Mouse (Mus musculus) thymus, adult 18-20 months (tissue): ENCODE data around the gene Tex264.
A peak's percentile ranks its signal among the peaks of the same experiment; 100 is the strongest.

Experiments
- DNase-seq, 2 experiments: peaks; one replicate each; pipeline ENCODE4 v3.0.0; 2022; ENCODE audit warnings: mixed read lengths in 2 of 2

Tex264 gene

GRCm38 (mm10) chr9:106685249-106686101 lies at the start of gene Tex264:
Tex264 (minus strand) TSS chr9:106685927.
- DNase-seq: peak; percentile 82 to 85

- no peak for DNase-seq
Observed at GRCm38 (mm10) chr9:106733690-106734089, 48.0 kb upstream of the Tex264 start.

DNA sequence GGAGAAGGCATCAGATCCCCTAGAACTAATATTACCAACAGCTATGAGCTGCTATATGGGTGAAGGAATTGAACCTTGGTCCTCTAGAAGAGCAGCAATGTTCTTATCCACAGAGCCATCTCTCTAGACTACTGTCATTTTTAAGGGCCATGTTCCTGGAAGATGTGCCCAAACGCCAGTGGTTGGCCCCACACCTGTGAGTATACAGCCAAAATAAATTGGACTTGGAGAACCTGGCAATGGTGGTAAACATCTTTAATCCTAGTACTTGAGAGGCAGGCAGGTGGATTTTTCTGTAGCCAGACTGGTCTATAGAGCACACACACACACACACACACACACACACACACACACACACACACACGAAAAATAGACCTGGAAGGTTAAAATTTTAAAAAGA lies 43.7 kb upstream of the Tex264 start:
- DNase-seq: no peak

DNA sequence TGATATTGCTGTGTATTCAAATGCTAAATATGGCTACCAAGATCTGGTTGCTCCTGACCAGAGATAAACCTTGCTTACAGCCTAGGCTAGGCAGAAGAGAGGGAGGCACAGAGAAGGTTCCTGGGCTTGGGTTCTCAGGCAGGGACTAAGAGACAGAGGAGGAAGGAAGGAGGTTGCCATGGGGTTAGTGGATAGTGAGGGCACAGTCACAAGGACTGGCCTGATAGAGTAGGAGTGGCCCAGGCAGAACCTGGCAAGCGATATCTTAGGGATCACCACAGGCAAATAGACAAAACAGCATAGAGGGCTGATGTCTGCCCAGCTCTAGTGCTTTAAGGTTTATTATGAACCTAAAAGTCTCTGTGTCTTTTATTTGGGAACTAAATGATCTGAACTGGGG lies 41.2 kb upstream of the Tex264 start:
- no peak for DNase-seq

DNA sequence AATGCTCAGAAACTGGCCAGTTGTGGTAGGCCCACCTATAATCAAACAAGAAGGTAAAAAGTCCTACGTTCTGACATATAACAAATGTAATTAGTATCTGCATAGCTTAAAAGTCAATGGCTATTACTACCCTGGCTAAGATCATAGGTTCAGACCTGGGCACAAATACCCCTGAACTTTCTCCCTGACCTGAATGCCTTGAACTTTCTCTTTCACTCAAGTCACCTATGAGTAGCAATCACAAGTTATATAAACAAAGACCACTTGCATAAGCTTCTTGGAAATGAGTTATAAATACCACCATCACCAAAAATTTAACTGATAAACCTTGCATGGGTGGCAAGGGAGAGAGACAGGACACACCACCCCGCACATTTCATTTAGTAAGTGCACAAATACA lies 39.7 kb upstream of the Tex264 start:
- DNase-seq: no peak

GRCm38 (mm10) chr9:106724864-106725263 lies 39.1 kb upstream of the Tex264 start:
- DNase-seq: no peak

DNA sequence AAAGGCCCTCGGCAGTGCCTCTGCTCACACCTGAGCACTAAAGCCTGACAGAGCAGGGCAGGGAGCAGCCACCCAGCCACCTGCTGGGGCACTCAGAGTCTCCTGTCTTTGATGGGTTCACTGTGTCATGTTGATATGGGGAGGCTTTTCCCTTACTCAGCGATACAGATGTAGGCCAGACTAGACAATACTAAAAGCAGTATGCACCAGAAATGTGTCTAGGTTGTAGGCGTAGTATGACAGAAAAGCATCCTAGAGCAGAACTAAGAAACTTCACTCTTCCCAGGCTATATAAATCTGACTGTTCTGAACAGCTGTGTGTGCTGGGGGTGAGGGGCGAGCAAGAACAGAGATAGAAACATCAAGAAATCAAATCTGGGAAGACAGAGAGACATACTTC lies 31.0 kb upstream of the Tex264 start:
- DNase-seq: no peak

DNA sequence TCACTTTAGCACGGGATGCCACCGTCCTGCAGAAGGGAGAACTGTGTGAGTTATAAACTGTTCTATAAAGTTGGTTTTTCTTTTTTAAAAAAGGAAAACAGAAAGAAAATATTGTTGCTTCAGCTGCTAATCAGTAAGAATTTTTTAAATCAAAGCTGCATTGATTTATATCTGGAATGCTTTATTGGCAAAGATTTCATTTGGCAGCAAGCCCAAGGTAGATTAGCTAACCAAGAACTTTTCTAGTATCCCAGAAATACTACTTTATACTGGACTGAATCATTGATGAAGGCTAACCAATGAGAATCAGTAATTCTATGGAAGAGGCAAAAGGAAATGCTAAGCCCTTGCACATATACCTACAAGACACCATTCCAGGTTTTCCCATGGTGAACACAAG lies 30.5 kb upstream of the Tex264 start:
- DNase-seq: no peak

DNA sequence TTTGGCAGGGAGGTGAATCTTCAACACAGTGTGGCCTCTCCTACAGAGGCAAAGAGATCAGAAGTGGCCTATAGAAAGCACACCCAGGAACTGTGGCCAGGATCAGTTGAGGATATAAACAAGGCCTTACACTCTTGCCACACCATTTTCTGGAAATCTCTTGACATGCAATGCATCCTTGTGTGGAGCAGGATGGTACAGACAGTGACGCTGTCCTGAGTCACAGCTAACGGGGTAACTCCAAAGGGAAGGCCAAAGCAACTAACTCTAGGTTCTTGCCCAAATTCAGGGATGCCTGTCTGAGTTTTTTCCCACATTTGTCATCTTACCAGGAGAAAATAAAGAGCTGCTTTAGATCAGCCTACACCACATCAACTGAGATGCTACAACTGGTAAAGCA lies 26.7 kb upstream of the Tex264 start:
- DNase-seq: no peak

DNA sequence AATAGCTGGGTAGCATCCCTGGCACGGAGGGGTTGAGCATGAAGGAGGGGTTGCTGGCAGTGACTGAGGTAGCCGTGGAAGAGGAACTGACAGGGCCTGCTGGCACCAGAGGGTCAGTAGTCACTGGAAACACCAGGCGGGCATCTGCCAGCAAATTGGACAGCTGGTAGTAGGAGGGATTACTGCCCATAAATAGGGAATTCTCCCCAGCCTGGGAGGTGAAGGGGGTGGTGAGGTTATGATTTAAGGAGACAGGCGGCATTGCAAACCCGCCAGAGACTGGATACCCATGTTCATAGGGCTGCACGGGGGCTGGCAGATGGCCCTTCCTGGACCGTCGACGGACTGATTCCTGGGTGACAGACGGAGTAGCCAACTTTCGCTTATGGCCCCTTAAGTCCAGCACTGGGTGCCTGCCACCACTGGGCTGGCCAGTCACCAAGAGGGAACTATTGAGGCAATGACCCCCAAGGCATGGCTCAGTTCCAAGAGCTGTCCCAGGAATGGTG lies 7.3 kb upstream of the Tex264 start:
- DNase-seq: no peak

DNA sequence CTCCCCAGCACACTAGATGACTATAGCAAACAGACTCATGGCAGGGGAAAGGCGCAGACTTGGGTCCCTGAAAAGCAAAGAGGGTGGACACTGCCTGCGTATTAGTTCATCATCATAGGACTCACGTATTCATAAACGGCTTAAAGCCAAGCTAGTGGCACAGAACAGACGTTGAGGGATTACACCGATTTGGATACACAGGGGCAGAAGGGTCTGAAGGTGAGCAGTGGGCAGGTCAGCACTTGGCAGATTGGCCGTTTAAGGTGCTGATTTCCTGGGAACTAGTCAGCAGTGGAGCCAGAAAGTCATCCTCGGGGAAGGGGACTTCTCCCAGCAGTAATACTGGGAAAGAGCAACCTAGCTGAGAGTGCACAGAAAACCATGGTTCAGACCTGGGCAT lies 3.1 kb upstream of the Tex264 start:
- DNase-seq: no peak

DNA sequence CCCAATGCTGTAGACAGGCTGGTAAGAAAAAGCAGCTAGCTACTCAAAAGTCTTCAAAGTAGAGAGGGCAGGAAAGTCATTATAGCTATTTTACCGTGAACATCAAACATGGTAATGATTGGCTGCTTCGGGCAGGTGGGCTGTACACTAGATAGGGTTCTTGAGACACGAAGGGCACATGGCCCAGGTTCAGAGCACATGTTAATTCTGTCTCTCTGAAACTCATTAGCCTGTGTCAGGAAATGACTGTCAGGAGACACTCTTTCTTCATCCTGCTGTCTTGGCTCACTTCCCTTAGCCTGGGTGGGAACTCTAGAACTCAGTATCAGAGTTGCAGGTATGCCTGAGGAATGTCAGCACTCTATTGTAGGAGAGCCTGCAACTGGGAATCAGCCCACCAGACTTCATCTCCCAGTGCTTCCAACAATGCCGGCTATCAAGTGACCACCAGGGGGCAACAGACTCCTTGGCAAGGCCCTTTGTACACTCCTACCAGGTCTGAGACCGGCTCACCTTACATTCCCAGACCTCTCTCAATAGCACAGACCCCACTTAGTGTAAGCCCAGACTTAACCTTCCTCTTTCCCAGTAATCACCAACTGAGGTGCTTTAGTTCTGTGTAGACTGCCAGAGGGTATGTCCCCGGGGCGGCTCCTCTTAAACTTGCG lies 1.4 kb upstream of the Tex264 start:
- DNase-seq: peak; percentile 35 to 55

- no peak for DNase-seq
Observed at GRCm38 (mm10) chr9:106684918-106685248, 844 bp downstream of the Tex264 start.

- DNase-seq: no peak
Observed at GRCm38 (mm10) chr9:106684093-106684872, 1.4 kb downstream of the Tex264 start.

GRCm38 (mm10) chr9:106681026-106681425 lies 4.7 kb downstream of the Tex264 start:
- no peak for DNase-seq

- DNase-seq: no peak
Observed at GRCm38 (mm10) chr9:106678242-106678641, 7.5 kb downstream of the Tex264 start.

DNA sequence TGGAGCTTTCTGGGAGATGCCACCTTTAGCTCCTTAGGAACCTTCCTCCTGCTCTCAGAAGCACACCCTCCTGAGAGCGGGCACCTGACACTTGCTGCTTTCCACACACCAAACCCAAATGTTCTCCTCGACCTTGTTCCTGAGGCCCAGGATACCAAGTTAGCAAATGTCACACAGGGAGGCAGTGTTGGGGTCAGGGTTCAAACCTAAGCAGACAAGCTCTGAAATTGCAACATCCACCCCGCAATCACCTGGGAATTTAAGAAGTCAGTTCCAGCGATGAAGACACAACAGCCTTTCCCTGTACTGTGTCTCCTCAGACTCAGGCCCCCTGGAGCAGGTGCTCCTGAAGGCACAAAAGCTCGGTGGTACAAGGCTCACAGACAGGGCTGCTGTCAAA lies 8.0 kb downstream of the Tex264 start:
- no peak for DNase-seq

GRCm38 (mm10) chr9:106676571-106676970 lies 9.2 kb downstream of the Tex264 start:
- no peak for DNase-seq

- DNase-seq: no peak
Observed at GRCm38 (mm10) chr9:106675965-106676364, 9.8 kb downstream of the Tex264 start.

DNA sequence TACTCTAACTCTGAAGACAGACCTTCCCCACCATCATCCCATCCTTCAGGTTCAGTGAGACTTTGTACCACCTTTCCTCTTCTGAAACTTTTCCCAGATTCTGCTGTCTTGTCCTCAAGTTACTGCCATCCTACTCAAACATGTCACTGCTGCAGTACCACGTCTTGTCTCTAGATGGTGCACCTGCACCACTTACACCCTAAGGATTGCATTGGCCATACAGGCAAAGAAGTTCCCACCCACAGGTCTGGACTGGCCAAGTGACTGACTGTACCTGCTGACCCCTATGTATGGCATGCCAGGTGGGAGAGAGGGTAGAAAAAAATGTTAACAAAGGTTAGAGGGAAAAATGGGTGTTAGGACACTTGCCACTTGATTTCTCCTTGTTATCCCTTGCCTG lies 10.2 kb downstream of the Tex264 start:
- peak; percentile 47 to 55 for DNase-seq

GRCm38 (mm10) chr9:106673860-106674259 lies 11.9 kb downstream of the Tex264 start:
- no peak for DNase-seq

- DNase-seq: no peak
Observed at GRCm38 (mm10) chr9:106664856-106665255, 20.9 kb downstream of the Tex264 start.

- DNase-seq: no peak
Observed at GRCm38 (mm10) chr9:106664433-106664832, 21.3 kb downstream of the Tex264 start.
